Mouse (Mus musculus) small intestine, adult 2 months (tissue): ENCODE measurements around the gene Agrp. TPM values are rescaled to one million over a fixed set of nuclear protein-coding genes. Genes with fewer than 3 reads are reported as not detected.

ENCODE experiments used
- H3K27ac ChIP-seq: fragments of 200-500 bp; 2 replicates; pipeline ENCODE4 v1.5.1; 2012; ENCODE audit warnings: low read depth, low read length, control low read depth, inconsistent platforms; ENCODE audit not compliant: insufficient read depth
- H3K27me3 ChIP-seq: fragments of 200-500 bp; 2 replicates; pipeline ENCODE4 v1.6.1; 2012; ENCODE audit warnings: mild to moderate bottlenecking, moderate library complexity, low read length, inconsistent platforms; ENCODE audit not compliant: control insufficient read depth, insufficient read depth
- H3K36me3 ChIP-seq: fragments of 200-500 bp; 2 replicates; pipeline ENCODE4 v1.6.1; 2012; ENCODE audit warnings: mild to moderate bottlenecking, low read length, control low read depth, inconsistent platforms; ENCODE audit not compliant: control insufficient read depth, insufficient read depth
- H3K4me1 ChIP-seq: fragments of 200-500 bp; 2 replicates; pipeline ENCODE4 v1.6.1; 2012; ENCODE audit warnings: low read length, inconsistent platforms, mixed read lengths; ENCODE audit not compliant: control insufficient read depth, insufficient read depth, insufficient read length
- H3K4me3 ChIP-seq: fragments of 200-500 bp; 2 replicates; pipeline ENCODE4 v1.5.1; 2012; ENCODE audit warnings: low read depth, mild to moderate bottlenecking, control low read depth, inconsistent platforms, low read length, moderate library complexity
- CTCF ChIP-seq: fragments of 200-500 bp; IDR thresholded peaks from 2 replicates; pipeline ENCODE4 v1.5.1; 2012; ENCODE audit warnings: low read depth, mild to moderate bottlenecking, control low read depth, inconsistent platforms, low read length, moderate library complexity, mixed read lengths; ENCODE audit not compliant: insufficient replicate concordance, insufficient read length; ENCODE audit errors: extremely low read depth
- POLR2A ChIP-seq: fragments of 200-500 bp; IDR thresholded peaks from 2 replicates; pipeline ENCODE4 v1.6.1; 2012; ENCODE audit warnings: low read depth, mild to moderate bottlenecking, control low read depth, inconsistent platforms, low read length, moderate library complexity
- WGBS: fragments of 180-500 bp; shearing (Covaris S2); methylation state at CpG from one replicate; pipeline ENCODE4 v1.1.7; 2018; 5-methylcytosine and 5-hydroxymethylcytosine counted together
- polyA plus RNA-seq: library from polyadenylated mRNA; depleted of rRNA; stranded (reverse); fragments of >200 nt; gene quantifications from 2 replicates; pipeline ENCODE4 v1.2.3, GENCODE M21; 2012

Agrp gene
- polyA plus RNA-seq, 1 experiment, result 0.35 TPM

DNA sequence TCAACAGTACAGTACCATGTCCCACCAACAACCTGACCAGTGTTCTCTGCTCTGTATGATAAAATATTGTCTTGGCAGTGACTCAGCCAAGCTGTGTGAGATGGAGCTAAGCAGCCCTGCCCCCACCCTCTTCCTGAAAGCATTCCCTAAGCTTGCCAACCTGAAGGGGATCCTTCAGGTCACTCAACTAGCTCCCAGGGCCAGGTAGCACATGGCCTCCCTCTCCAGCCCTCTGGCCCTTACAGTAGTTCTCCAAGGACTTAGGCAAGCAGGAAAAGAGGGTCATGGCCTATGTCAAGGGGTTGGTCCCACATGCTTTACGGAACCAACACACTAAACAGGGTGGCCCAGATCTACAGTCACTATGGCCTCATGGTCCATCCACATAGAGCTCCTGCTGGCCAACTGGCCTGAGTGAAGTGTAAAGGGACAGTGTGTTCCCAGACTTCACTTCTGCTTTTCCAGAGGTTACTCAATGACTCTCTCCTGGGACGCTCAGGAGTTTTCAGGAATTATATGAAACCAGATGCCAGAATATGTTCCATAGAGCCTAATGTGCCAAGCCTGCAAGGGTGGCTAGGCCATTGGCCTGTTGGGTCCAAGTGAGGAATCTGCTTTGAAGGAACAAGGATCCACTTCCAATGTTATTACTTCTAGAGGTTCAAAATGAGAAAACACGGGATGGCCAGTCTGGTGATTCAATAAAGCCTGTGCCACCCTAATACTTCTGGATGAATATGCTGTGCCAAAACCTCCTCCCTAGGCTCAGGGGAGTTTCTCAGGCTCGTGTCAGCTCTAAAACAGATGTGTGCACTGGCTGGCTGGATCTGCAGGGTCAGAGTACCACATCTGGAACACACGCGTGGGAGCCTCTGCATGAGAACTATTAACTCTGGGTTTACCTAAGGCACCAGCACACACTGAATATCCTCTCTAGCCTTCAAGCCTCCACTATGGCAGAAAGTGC, 90.5 kb downstream of the Agrp start:
- H3K27me3 ChIP-seq, result no peaks in the 10 kb centered on the region
- 80% methylated on average over 6 of the region's 6 CpGs for whole genome bisulfite sequencing
- H3K36me3 ChIP-seq, result 0 out of 2 replicates have a peak, but pooled peaks cover 3% of the 10 kb centered on the region
- H3K4me3 ChIP-seq, result no peak overlapping the region
- peaks cover 33% of the 10 kb centered on the region; the same call in 1 of the 2 replicates for H3K4me1 ChIP-seq
- TF ChIP-seq CTCF, result no peak
- TF ChIP-seq POLR2A, result no peak
- no peak overlapping the region for H3K27ac ChIP-seq

DNA sequence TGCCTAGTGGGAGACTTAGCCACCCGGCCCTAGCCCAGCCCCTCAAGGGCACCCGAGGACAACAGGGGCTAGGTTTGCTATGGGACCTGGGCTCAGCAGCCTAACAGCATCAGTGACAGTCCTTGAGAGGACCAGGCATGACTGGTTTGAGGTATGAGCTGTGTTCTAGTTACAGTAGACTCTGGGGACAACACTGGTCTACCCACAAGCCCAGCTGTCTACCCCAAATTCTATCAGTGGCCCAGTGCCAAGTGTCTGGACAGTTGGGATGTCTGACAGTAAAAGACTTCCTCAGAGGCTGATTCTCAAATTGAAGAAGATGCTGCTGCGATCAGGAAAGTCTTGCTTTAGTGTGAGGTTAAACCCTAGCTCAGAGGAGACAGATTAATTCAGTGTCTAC, 91.9 kb downstream of the Agrp start:
- Histone ChIP-seq H3K4me3 (no peak overlapping the region), H3K4me1 (peaks cover 24% of the 10 kb centered on the region; the same call in 1 of the 2 replicates), H3K27me3 (no peaks in the 10 kb centered on the region), H3K27ac (no peak overlapping the region), H3K36me3 (0 out of 2 replicates have a peak, but pooled peaks cover 4% of the 10 kb centered on the region)
- WGBS, result 81% methylated on average over 3 of the region's 3 CpGs
- TF ChIP-seq CTCF, result no peak
- no peak for TF ChIP-seq POLR2A

DNA sequence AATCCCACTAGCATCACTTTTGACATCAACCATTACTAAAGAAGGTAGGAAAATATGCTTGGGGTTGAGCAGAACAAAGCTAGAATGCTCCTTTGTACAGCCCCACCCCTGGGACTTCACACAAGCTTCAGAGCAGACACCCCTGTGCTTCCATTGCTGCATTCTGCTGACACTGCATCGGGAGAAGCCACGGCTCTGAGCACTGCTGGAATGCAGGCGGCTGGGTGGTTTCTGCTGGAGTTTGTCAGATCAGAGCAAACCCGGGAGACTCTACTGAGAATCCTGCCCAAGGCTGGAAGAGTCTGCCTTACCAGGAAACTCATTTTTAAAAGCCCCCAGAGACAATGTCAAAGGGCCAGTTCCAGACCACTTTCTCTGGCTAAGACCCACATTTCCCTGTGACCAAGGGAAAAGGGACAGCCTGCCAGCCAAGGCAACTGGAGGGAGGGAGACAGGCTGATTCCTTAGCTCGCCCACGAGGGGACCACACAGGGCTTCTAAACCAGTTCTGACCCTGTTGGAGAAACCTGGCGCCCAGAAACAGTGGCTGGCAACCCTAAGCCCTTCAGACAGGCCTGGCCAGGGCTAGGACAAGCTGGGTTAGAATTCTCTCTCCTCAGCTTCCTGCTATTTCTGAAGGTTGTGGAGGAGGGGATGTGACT, 92.5 kb downstream of the Agrp start:
- no peaks in the 10 kb centered on the region for H3K27me3 ChIP-seq
- WGBS, result 73% methylated on average over 7 of the region's 7 CpGs
- H3K36me3 ChIP-seq, result 0 out of 2 replicates have a peak, but pooled peaks cover 4% of the 10 kb centered on the region
- H3K4me1 ChIP-seq, result peaks cover 19% of the 10 kb centered on the region; the same call in 1 of the 2 replicates
- no peak for TF ChIP-seq POLR2A
- no peak for TF ChIP-seq CTCF
- H3K27ac ChIP-seq, result no peak overlapping the region
- no peak overlapping the region for H3K4me3 ChIP-seq

DNA sequence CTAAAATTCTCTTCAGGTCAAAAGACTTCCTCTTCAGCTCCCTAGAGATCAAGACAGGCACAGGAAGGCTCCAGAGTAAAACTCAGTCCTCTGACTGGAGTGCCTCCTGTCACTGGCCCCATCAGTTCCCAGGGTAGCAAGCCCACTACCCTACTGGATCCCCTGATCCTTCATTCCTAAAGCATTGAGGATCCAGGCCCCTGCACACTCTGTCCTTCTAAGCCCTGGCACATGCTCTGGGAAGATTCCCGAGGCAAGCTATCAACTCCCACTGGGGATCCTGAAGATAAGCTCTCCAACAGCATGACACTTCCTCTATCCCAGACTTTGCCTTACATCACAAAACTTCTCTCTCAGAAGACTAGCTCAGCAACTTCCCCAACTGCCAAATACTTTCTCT, 93.5 kb downstream of the Agrp start:
- Histone ChIP-seq H3K27me3 (no peaks in the 10 kb centered on the region), H3K27ac (no peak overlapping the region), H3K4me3 (no peak overlapping the region), H3K4me1 (peaks cover 16% of the 10 kb centered on the region; the same call in 1 of the 2 replicates), H3K36me3 (peaks cover 10% of the 10 kb centered on the region)
- TF ChIP-seq POLR2A (no peak), CTCF (no peak)
- 5% methylated on average over 1 of the region's 1 CpGs for WGBS

DNA sequence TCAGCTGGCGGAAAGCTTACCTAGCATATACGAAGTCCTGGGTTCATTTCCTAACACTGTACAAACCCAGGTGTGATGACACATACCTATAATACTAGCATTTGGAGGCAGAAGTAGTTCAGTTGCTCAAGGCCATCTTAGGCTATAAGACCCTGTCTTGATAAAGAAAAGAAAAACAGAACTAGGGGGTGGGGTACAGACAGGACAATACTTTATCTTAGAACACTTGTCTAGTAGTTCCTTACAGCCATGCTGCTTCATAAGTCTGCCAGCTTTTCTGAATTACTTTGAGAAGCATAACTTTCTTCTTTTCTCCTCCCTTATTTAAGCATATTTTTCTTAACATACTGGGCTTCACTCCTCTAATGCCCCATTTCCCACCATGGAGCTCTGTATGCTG, 94.4 kb downstream of the Agrp start:
- Histone ChIP-seq H3K4me1 (peaks cover 18% of the 10 kb centered on the region; the same call in 1 of the 2 replicates), H3K27ac (no peak overlapping the region), H3K36me3 (peaks cover 16% of the 10 kb centered on the region), H3K4me3 (no peak overlapping the region), H3K27me3 (no peaks in the 10 kb centered on the region)
- no peak for TF ChIP-seq CTCF
- TF ChIP-seq POLR2A, result no peak
- WGBS, result 93% methylated on average over 2 of the region's 2 CpGs

DNA sequence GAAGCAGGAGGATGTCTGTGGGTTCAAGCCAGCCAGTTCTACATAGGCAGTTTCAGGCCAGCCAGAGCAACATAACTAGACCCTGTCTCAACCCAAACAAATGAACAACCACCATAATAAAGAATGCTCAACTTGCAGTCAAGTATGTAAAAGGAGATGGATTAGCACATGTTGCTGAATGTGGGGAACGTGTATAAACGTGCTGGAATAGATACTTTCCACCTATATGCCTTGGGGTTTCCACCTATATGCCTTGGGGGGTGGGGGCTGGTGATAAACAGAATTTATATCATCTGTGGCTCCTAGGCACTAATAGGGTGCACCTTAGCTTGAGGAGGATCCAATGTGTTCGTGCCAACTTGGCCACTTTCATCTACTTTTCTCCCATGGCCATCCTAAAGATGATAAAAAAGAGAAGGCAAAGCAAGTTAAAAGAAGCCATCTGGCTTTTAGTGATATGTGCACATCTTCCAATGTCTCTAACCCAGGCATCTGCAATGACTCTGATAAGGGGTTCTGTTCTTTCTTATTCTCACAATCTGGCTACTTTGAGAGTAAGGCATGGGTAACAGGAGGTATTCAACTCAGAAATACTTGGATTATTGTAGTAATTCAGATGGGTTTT, 95.0 kb downstream of the Agrp start:
- Histone ChIP-seq H3K36me3 (peaks cover 21% of the 10 kb centered on the region), H3K4me3 (no peak overlapping the region), H3K27ac (no peak overlapping the region), H3K27me3 (no peaks in the 10 kb centered on the region), H3K4me1 (peaks cover 20% of the 10 kb centered on the region; the same call in 1 of the 2 replicates)
- WGBS, result 96% methylated on average over 3 of the region's 3 CpGs
- TF ChIP-seq POLR2A (no peak), CTCF (no peak)

DNA sequence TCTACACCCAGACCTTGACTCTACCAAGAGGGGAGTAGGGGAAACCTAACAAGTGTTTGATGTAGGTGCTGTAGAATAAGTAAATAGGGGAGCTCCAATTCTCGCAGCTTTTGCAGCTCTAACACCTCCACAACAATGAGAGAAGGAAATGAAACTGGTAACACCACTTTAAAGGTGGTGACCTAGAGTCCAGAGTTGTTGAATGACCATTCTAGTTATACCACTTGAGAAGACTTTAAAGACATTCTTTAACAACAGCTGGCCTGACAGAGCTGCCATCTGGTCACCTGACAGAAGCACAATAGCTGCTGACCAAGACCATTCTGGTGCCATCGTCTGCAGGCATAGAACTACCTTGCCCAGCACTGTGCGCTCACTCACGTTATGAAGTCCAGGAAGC, 98.3 kb downstream of the Agrp start:
- H3K36me3 ChIP-seq, result peaks cover 27% of the 10 kb centered on the region
- H3K27me3 ChIP-seq, result no peaks in the 10 kb centered on the region
- no peak overlapping the region for H3K27ac ChIP-seq
- 92% methylated on average over 4 of the region's 4 CpGs for WGBS
- H3K4me1 ChIP-seq, result peaks cover 14% of the 10 kb centered on the region; the same call in 1 of the 2 replicates
- H3K4me3 ChIP-seq, result no peak overlapping the region
- TF ChIP-seq CTCF (no peak), POLR2A (no peak)
